Mouse (Mus musculus): Measurements from ENCODE around the gene Asic4.

DNA sequence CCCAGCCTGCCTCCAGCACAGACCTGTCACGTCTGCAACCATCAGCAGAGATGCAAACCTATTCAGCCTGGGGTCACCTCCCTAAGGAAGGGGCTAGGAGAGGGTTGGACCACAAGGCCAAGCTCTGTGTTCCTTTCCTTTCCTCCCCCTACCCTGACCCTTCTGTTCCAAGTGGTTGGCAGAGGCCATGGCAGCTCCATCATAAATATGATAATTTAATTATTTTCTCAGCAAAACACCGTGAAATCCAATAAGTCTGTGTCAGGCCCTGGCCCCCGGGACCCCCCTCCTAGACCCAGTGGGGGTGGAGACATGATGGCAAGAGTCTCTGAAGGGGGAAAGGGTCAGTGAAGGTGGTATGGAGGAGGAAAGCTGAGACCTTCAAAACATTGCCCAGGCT lies 6.0 kb upstream of the Asic4 start:
- TF ChIP-seq POLR2AphosphoS2 (IDR thresholded peaks at IDR 0.05; ENCODE audit: insufficient read length, low read depth) (no peak), POLR2A (IDR thresholded peaks at IDR 0.05; ENCODE audit: insufficient read length, low read depth) (no peak), E2F4 (IDR thresholded peaks at IDR 0.05; ENCODE audit: insufficient read depth) (no peak), MYOG (IDR thresholded peaks at IDR 0.05; ENCODE audit: control insufficient read depth in 1 of 3, insufficient read depth in 1 of 3, insufficient read length in 2 of 3, low read depth in 2 of 3) (no peak), SRF (IDR thresholded peaks at IDR 0.05; ENCODE audit: control insufficient read depth, insufficient read length, low read depth) (no peak), MAX (IDR thresholded peaks at IDR 0.05; ENCODE audit: low read depth) (no peak)
